Mouse (Mus musculus) T-helper 2 cell (primary cell): ENCODE results near the gene Fank1.

ENCODE experiments used
- in situ Hi-C: fragments of 300-600 bp; cut with MboI, MseI; formaldehyde crosslinking; loops from one replicate; pipeline ENCODE4 v1.15.1; 2025; ENCODE audit warnings: high pct_unique_total_duplicates

The Fank1 gene

GRCm38 (mm10) chr7:133768027-133768426 lies 8.6 kb upstream of the Fank1 start:
- in situ Hi-C loops, result no loop called here

GRCm38 (mm10) chr7:133768517-133768916 lies 8.1 kb upstream of the Fank1 start:
- in situ Hi-C loops, result no loop called here

- in situ Hi-C loops, result no loop called here
These were observed 1.5 kb upstream of the Fank1 start for GRCm38 (mm10) chr7:133775179-133775578.

GRCm38 (mm10) chr7:133775796-133776625 lies 650 bp upstream of the Fank1 start:
- in situ Hi-C loops, result no loop called here

GRCm38 (mm10) chr7:133781583-133781982 lies 4.9 kb downstream of the Fank1 start:
- in situ Hi-C loops, result no loop called here

GRCm38 (mm10) chr7:133781991-133782390 lies 5.3 kb downstream of the Fank1 start:
- in situ Hi-C loops, result no loop called here

GRCm38 (mm10) chr7:133782717-133783435 lies 6.2 kb downstream of the Fank1 start, which contains the start of gene Dhx32:
TSS of gene Dhx32 (minus strand) at chr7:133782726.
- in situ Hi-C loops, result no loop called here

GRCm38 (mm10) chr7:133787571-133787970 lies 10.9 kb downstream of the Fank1 start:
- in situ Hi-C loops, result no loop called here

GRCm38 (mm10) chr7:133788147-133788546 lies 11.5 kb downstream of the Fank1 start:
- in situ Hi-C loops, result no loop called here

GRCm38 (mm10) chr7:133790171-133790570 lies 13.5 kb downstream of the Fank1 start:
- in situ Hi-C loops, result no loop called here

- in situ Hi-C loops, result no loop called here
These were observed 14.1 kb downstream of the Fank1 start for GRCm38 (mm10) chr7:133790608-133791229.

- in situ Hi-C loops, result no loop called here
These were observed 16.1 kb downstream of the Fank1 start for GRCm38 (mm10) chr7:133792771-133793170.

- in situ Hi-C loops, result no loop called here
These were observed 16.8 kb downstream of the Fank1 start for GRCm38 (mm10) chr7:133793248-133794131.

- in situ Hi-C loops, result no loop called here
These were observed 18.1 kb downstream of the Fank1 start for GRCm38 (mm10) chr7:133794720-133795119.

GRCm38 (mm10) chr7:133799928-133800327 lies 23.3 kb downstream of the Fank1 start:
- in situ Hi-C loops, result loop anchor here (10.0 kb wide), 1 partner anchor 1715 kb away; no protein-coding TSS in a partner anchor

- in situ Hi-C loops, result loop anchor here (10.0 kb wide), 1 partner anchor 1717 kb away; no protein-coding TSS in a partner anchor
These were observed 25.2 kb downstream of the Fank1 start for GRCm38 (mm10) chr7:133801823-133802222.

GRCm38 (mm10) chr7:133805614-133806175 lies 29.0 kb downstream of the Fank1 start:
- in situ Hi-C loops, result loop anchor here (10.0 kb wide), 1 partner anchor 1721 kb away; no protein-coding TSS in a partner anchor

GRCm38 (mm10) chr7:133812927-133813326 lies 36.3 kb downstream of the Fank1 start:
- in situ Hi-C loops, result no loop called here

GRCm38 (mm10) chr7:133813331-133813730 lies 36.7 kb downstream of the Fank1 start:
- in situ Hi-C loops, result no loop called here

GRCm38 (mm10) chr7:133823751-133824150 lies 47.1 kb downstream of the Fank1 start:
- in situ Hi-C loops, result no loop called here

- in situ Hi-C loops, result no loop called here
These were observed 47.9 kb downstream of the Fank1 start for GRCm38 (mm10) chr7:133824579-133824978.
